Comparison of ENCODE assay signal across 7 mouse cellular contexts in the genomic region with DNA sequence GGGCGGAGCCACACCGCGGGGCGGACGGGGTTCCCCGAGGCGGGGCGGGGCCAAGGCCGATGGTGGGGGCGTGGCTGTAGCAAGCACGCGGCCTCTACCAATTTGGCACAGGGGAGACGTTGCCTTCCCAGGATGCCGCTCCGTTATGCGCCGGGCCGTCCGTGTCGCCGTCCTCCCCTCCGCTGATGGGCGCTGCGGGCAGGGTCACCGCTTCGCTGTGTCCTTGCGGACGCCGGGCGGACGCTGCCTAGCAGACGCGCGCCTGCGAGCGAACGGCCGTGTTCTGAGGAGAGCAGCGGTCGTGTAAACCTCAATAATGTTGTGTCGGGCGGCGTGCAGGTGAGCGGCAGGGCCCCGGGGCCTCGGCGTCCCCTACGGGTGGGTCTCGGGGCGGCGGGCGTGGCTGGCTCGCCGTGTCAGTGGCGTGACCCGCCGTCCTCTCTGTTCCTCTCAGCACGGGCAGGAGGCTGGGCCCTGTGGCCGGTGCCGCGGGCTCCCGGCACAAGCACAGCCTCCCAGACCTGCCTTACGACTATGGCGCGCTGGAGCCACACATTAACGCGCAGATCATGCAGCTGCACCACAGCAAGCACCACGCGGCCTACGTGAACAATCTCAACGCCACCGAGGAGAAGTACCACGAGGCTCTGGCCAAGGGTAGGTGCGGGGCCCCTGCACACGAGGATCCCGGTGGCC. TPM values are rescaled to one million over a fixed set of nuclear protein-coding genes. Genes with fewer than 3 reads are reported as not detected.
DNase-seq lines count a peak whose midpoint lies in the region; ATAC-seq lines count a peak whose summit lies in the region.

No protein-coding gene starts in this region.

- WGBS in intestine, embryonic 16.5 days = under 1% methylated on average over 74 of the region's 76 CpGs
- WGBS in midbrain, embryonic 11.5 days = under 1% methylated on average over 75 of the region's 76 CpGs

- peak overlapping the region; percentile 93 for H3K27ac ChIP-seq in intestine, embryonic 16.5 days (ENCODE audit: low read length)
- peak overlapping the region; percentile 65 for H3K27ac ChIP-seq in midbrain, embryonic 11.5 days (ENCODE audit: low read depth, low read length)

- intact Hi-C loops in gastrocnemius, postnatal 36 days (cut with DNase I) = no loop called here
- intact Hi-C loops in left cerebral cortex, postnatal 36 days (cut with DNase I) = no loop called here

- peak overlapping the region; percentile 81 for H3K9ac ChIP-seq in intestine, embryonic 16.5 days (ENCODE audit: low read depth, low read length)
- H3K9ac ChIP-seq in midbrain, embryonic 11.5 days (ENCODE audit: low read length) = peak overlapping the region; percentile 74

- ATAC-seq in intestine, embryonic 16.5 days = peak; percentile 99
- peak; percentile 98 for ATAC-seq in midbrain, embryonic 11.5 days (ENCODE audit: low FRiP score)

- H3K4me2 ChIP-seq in intestine, embryonic 16.5 days (ENCODE audit: low read depth, low read length) = peak overlapping the region; percentile 63
- peak overlapping the region; percentile 83 for H3K4me2 ChIP-seq in midbrain, embryonic 11.5 days

- peak overlapping the region; percentile 85 for H3K4me3 ChIP-seq in intestine, embryonic 16.5 days (ENCODE audit: low read length)
- peak overlapping the region; percentile 78 for H3K4me3 ChIP-seq in midbrain, embryonic 11.5 days (ENCODE audit: low read depth, low read length)

- H3K27me3 ChIP-seq in intestine, embryonic 16.5 days (replicated peaks; ENCODE audit: control insufficient read depth, insufficient read depth, low read length) = no peaks in the 10 kb centered on the region
- H3K27me3 ChIP-seq in midbrain, embryonic 11.5 days (ENCODE audit: control insufficient read depth, insufficient read depth, low read length) = no peaks in the 10 kb centered on the region

- DNase-seq in adrenal gland, adult 2 months = peak; percentile 100
- DNase-seq in embryo, embryonic 11.5 days (ENCODE audit: low read depth, low spot score) = peak; percentile 93
- DNase-seq in gastrocnemius, postnatal 36 days = peak; percentile 98 to 99
- DNase-seq in left cerebral cortex, postnatal 36 days (ENCODE audit: low spot score in 2 of 2) = peak; percentile 98
- DNase-seq in midbrain, embryonic 11.5 days (ENCODE audit: low spot score, missing footprints) = peak; percentile 99
- DNase-seq in skeletal muscle tissue, adult 2 months (ENCODE audit: low read depth, low spot score) = peak; percentile 96

- H3K4me1 ChIP-seq in intestine, embryonic 16.5 days (ENCODE audit: control insufficient read depth, insufficient read depth, low read length) = peaks cover 11% of the 10 kb centered on the region; the same call in 1 of the 2 replicates
- peaks cover 7% of the 10 kb centered on the region for H3K4me1 ChIP-seq in midbrain, embryonic 11.5 days (ENCODE audit: control insufficient read depth, insufficient read depth, low read length)

- no peaks in the 10 kb centered on the region for H3K36me3 ChIP-seq in intestine, embryonic 16.5 days (ENCODE audit: control insufficient read depth, insufficient read depth, low read length)
- H3K36me3 ChIP-seq in midbrain, embryonic 11.5 days (ENCODE audit: control insufficient read depth, insufficient read depth, low read length) = peaks cover 3% of the 10 kb centered on the region; the same call in 1 of the 2 replicates

- H3K9me3 ChIP-seq in intestine, embryonic 16.5 days (ENCODE audit: control insufficient read depth, low read length) = no peaks in the 10 kb centered on the region
- no peaks in the 10 kb centered on the region for H3K9me3 ChIP-seq in midbrain, embryonic 11.5 days (ENCODE audit: control insufficient read depth, low read length)

RNA-seq across cellular contexts. Expression of gene Sod2, which starts 1.2 kb away (rescaled TPM):
- 100 to 1,000 TPM; 464 to 485 TPM for total RNA-seq in adrenal gland, adult 2 months (2021)
- 1,090 and 1,205 TPM in 2 replicates for polyA plus RNA-seq in adrenal gland, adult 2 months (2012; rRNA removed)
- total RNA-seq in gastrocnemius, postnatal 36 days (2021) = 100 to 1,000 TPM; 433 to 444 TPM
- polyA plus RNA-seq in intestine, embryonic 16.5 days (2015; fragmentation: Nextera tagmentation; extraction: Ambion mirVana) = 191 and 196 TPM in 2 replicates
- total RNA-seq in left cerebral cortex, postnatal 36 days (2021) = 100 to 1,000 TPM; 272 to 281 TPM
- 114 and 120 TPM in 2 replicates for polyA plus RNA-seq in midbrain, embryonic 11.5 days (2014; fragmentation: Nextera tagmentation; extraction: Ambion mirVana)

RNA-seq across cellular contexts. Expression of gene Wtap, which starts 13.9 kb away (rescaled TPM):
- total RNA-seq in adrenal gland, adult 2 months (2021) = 10 to 100 TPM; 54.5 to 60.2 TPM
- 12.2 and 12.8 TPM in 2 replicates for polyA plus RNA-seq in adrenal gland, adult 2 months (2012; rRNA removed)
- total RNA-seq in gastrocnemius, postnatal 36 days (2021) = 10 to 100 TPM; 22.4 to 25.6 TPM
- 86.6 and 96.8 TPM in 2 replicates for polyA plus RNA-seq in intestine, embryonic 16.5 days (2015; fragmentation: Nextera tagmentation; extraction: Ambion mirVana)
- total RNA-seq in left cerebral cortex, postnatal 36 days (2021) = 10 to 100 TPM; 47.6 to 51.5 TPM
- 136 and 144 TPM in 2 replicates for polyA plus RNA-seq in midbrain, embryonic 11.5 days (2014; fragmentation: Nextera tagmentation; extraction: Ambion mirVana)

RNA-seq across cellular contexts. Expression of gene Gpr31b, which starts 44.2 kb away (rescaled TPM):
- total RNA-seq in adrenal gland, adult 2 months (2021) = 1 to 10 TPM in 1 of 2 experiments, under 1 TPM in 1; 0.26 to 1.2 TPM
- polyA plus RNA-seq in adrenal gland, adult 2 months (2012; rRNA removed) = 0.51 and 1.2 TPM in 2 replicates
- not detected for total RNA-seq in gastrocnemius, postnatal 36 days (2021)
- polyA plus RNA-seq in intestine, embryonic 16.5 days (2015; fragmentation: Nextera tagmentation; extraction: Ambion mirVana) = not detected in 2 replicates
- not detected for total RNA-seq in left cerebral cortex, postnatal 36 days (2021)
- not detected in 2 replicates for polyA plus RNA-seq in midbrain, embryonic 11.5 days (2014; fragmentation: Nextera tagmentation; extraction: Ambion mirVana)

RNA-seq across cellular contexts. Expression of gene Acat2, which starts 47.3 kb away (rescaled TPM):
- total RNA-seq in adrenal gland, adult 2 months (2021) = 100 to 1,000 TPM; 108 to 139 TPM
- 19.4 and 20.3 TPM in 2 replicates for polyA plus RNA-seq in adrenal gland, adult 2 months (2012; rRNA removed)
- total RNA-seq in gastrocnemius, postnatal 36 days (2021) = 1 to 10 TPM; 3.5 to 4.3 TPM
- polyA plus RNA-seq in intestine, embryonic 16.5 days (2015; fragmentation: Nextera tagmentation; extraction: Ambion mirVana) = 253 and 259 TPM in 2 replicates
- 10 to 100 TPM; 52.7 to 68.9 TPM for total RNA-seq in left cerebral cortex, postnatal 36 days (2021)
- 370 and 373 TPM in 2 replicates for polyA plus RNA-seq in midbrain, embryonic 11.5 days (2014; fragmentation: Nextera tagmentation; extraction: Ambion mirVana)

RNA-seq across cellular contexts. Expression of gene Tcp10b, which starts 53.0 kb away (rescaled TPM):
- total RNA-seq in adrenal gland, adult 2 months (2021) = under 1 TPM; 0.24 to 0.72 TPM
- 0.09 and 0.10 TPM in 2 replicates for polyA plus RNA-seq in adrenal gland, adult 2 months (2012; rRNA removed)
- total RNA-seq in gastrocnemius, postnatal 36 days (2021) = under 1 TPM; 0.32 to 0.74 TPM
- polyA plus RNA-seq in intestine, embryonic 16.5 days (2015; fragmentation: Nextera tagmentation; extraction: Ambion mirVana) = 0.16 and 0.21 TPM in 2 replicates
- total RNA-seq in left cerebral cortex, postnatal 36 days (2021) = under 1 TPM; 0.20 to 0.47 TPM
- not detected in 2 replicates for polyA plus RNA-seq in midbrain, embryonic 11.5 days (2014; fragmentation: Nextera tagmentation; extraction: Ambion mirVana)

Comparison
In these comparisons a context has a peak if more than half of its experiments do, and no peak if none do; other contexts are left out.
1. Peak in every context shown above with its lines: DNase-seq, ATAC-seq, H3K4me3 ChIP-seq and H3K27ac ChIP-seq.